Mouse (Mus musculus) G1E (cell line): ENCODE measurements around the gene Rabggtb. TPM values are rescaled to one million over a fixed set of nuclear protein-coding genes. Genes with fewer than 3 reads are reported as not detected.
A peak's percentile ranks its signal among the peaks of the same experiment; 100 is the strongest.

Experiments used
- ATAC-seq: 2 replicates; pipeline ENCODE4 v1.8.0; 2016; ENCODE audit warnings: mild to moderate bottlenecking; ENCODE audit not compliant: insufficient number of reproducible peaks, poor library complexity, low FRiP score, severe bottlenecking; ENCODE audit errors: extremely low read depth
- DNase-seq: peaks from one replicate; pipeline ENCODE4 v3.0.0; 2012; ENCODE audit warnings: low spot score
- H3K27me3 ChIP-seq: 2 replicates; pipeline ENCODE4 v1.6.1; 2012; ENCODE audit warnings: mild to moderate bottlenecking, low read length, inconsistent platforms; ENCODE audit not compliant: insufficient read depth
- H3K36me3 ChIP-seq: replicated peaks from 2 replicates; pipeline ENCODE3; 2012; ENCODE audit warnings: mild to moderate bottlenecking, inconsistent platforms
- H3K4me1 ChIP-seq: 2 replicates; pipeline ENCODE4 v1.6.1; 2012; ENCODE audit warnings: low read depth, low read length, inconsistent platforms, mixed read lengths; ENCODE audit not compliant: insufficient read depth
- H3K4me3 ChIP-seq: 2 replicates; pipeline ENCODE4 v1.5.1; 2012; ENCODE audit warnings: low read depth, mild to moderate bottlenecking, inconsistent platforms, low read length, moderate library complexity, mixed read lengths
- H3K9me3 ChIP-seq: replicated peaks from 2 replicates; pipeline ENCODE4 v1.6.1; 2012; ENCODE audit warnings: inconsistent platforms
- CTCF ChIP-seq: IDR thresholded peaks from 2 replicates; pipeline ENCODE4 v1.5.1; 2012; ENCODE audit warnings: low read depth, low read length, inconsistent platforms, mixed read lengths
- GATA1 ChIP-seq: IDR thresholded peaks from 2 replicates; pipeline ENCODE4 v1.6.1; 2012; ENCODE audit warnings: borderline replicate concordance, low read length, inconsistent platforms, mixed read lengths
- GATA2 ChIP-seq: IDR thresholded peaks from 2 replicates; pipeline ENCODE4 v1.6.1; 2012; ENCODE audit warnings: low read depth, low read length, inconsistent platforms, borderline replicate concordance
- POLR2AphosphoS5 ChIP-seq: IDR thresholded peaks from 2 replicates; pipeline ENCODE4 v1.6.1; 2012; ENCODE audit warnings: low read depth, low read length, inconsistent platforms; ENCODE audit not compliant: insufficient replicate concordance
- TAL1 ChIP-seq: conservative IDR thresholded peaks from 2 replicates; pipeline ENCODE4 v1.6.1; 2012; ENCODE audit warnings: low read depth, low read length, inconsistent platforms, mixed read lengths
- polyA plus RNA-seq: library from polyadenylated mRNA; stranded (reverse); fragments of >175 nt; gene quantifications from 2 replicates; pipeline ENCODE4 v1.2.3, GENCODE M21; 2012
- total RNA-seq, 2 experiments: library from RNA; stranded (forward) in 1 of 2; stranded (reverse) in 1 of 2; fragments of 200-1000 nt in 1 of 2; fragments of >200 nt in 1 of 2; fragmentation: Nextera tagmentation in 1 of 2; gene quantifications; 2 replicates each; pipeline ENCODE4 v1.2.3; 2014 to 2017

Gene Rabggtb
- total and polyA plus RNA-seq, 3 experiments: 30.3 to 242 (median 147) TPM

DNA sequence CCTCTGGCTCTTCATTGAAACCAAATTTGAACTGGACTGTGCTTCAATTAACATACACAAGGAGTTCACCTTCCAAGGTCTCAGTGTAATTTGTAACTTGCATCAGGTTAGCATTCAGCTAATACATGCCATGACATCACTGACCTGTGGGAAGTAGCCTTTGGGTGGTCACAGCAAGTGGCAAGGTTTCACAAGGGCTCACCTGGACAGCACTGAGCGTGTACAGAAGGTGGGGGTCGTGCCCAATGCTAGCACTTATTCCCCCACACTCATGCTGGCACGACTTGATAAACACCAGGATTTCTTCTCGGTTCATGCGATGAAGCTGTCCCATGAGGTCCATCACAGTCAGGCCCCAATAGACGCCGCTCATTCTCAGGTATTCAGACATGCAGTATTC is 2.3 kb downstream of the Rabggtb start:
- peaks cover 57% of the 10 kb centered on the region for H3K4me1 ChIP-seq
- no peaks in the 10 kb centered on the region for H3K9me3 ChIP-seq
- ATAC-seq: no peak
- TF ChIP-seq CTCF (no peak), GATA2 (no peak), TAL1 (no peak), POLR2AphosphoS5 (peak; percentile 62; the same call in 1 of the 2 replicates), GATA1 (no peak)
- H3K4me3 ChIP-seq: peak overlapping the region; percentile 97
- DNase-seq: no peak
- H3K27me3 ChIP-seq: peaks cover 4% of the 10 kb centered on the region; the same call in 1 of the 2 replicates
- peaks cover 56% of the 10 kb centered on the region for H3K36me3 ChIP-seq

DNA sequence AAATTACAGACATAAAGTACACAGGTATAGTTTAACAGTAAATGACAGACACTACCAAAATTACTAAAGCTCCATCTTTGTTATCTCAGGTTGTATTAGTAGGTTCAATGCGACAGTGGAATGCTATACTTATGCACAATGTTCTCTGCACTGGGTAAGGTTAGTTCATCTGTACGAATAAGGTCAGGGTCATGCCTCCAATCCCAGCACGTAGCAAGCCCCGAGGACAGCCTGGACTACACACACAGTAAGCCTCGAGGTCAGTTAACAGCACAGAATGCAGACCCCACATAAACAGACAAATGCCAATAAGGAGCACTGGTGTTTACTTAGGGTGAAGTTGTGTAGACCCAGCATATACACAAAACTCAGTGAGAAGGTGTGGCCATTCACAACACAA is 3.9 kb downstream of the Rabggtb start:
- H3K36me3 ChIP-seq: peaks cover 70% of the 10 kb centered on the region
- DNase-seq: no peak

DNA sequence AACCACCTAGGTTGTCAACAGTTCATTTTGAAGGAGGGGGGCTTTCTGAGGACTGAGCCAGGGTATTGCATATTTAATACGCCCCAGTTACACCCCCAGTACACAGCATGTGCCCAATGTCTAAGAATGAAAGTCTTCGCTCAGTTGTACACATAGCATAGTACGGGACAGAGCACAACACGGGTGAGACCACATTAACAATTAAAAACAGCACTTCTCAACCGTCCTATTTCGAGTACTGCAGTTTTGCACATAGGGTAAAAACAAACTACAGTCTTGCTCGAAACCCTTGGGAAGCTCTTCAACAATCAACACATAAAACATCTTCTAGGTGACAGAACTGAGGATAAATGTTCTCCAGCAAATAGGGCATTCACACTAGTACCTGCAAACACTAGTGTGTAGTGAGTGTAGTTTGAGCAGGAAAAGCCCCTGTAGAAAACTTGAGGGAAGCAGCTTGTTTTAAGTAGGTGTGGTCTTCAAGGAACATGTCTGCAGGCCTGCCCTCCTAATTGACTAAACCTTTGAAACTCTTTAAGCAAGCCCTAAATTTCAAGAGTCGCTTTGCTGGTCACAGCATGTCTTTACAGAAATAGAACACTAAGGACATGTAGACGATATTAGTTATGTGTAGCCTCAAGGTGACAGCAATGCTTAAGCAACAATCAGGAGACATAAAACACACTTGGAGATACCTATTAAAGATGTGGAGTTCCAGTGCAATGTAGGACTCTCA is 6.5 kb downstream of the Rabggtb start, which contains the start of gene Msh4:
Msh4 (minus strand) TSS at position 3 of the 736 bp plus-strand sequence.
- no peak for TF ChIP-seq GATA1
- no peak for TF ChIP-seq CTCF
- no peak; the same call in 1 of the 2 replicates for TF ChIP-seq POLR2AphosphoS5
- TF ChIP-seq GATA2: no peak
- TF ChIP-seq TAL1: no peak
- H3K9me3 ChIP-seq: no peaks in the 10 kb centered on the region
- no peak for DNase-seq
- H3K36me3 ChIP-seq: peaks cover 70% of the 10 kb centered on the region
- peaks cover 4% of the 10 kb centered on the region; the same call in 1 of the 2 replicates for H3K27me3 ChIP-seq
- peak within 1 kb of the TSS; percentile 54; the same call in 1 of the 2 replicates for H3K4me3 ChIP-seq
- no peak for ATAC-seq
- peaks cover 53% of the 10 kb centered on the region for H3K4me1 ChIP-seq

More for the DNA sequence above, 3.9 kb downstream of the Rabggtb start:
- no peak for TF ChIP-seq GATA1
- TF ChIP-seq POLR2AphosphoS5: peak; percentile 61; the same call in 1 of the 2 replicates
- no peak for ATAC-seq
- peaks cover 55% of the 10 kb centered on the region for H3K4me1 ChIP-seq
- H3K27me3 ChIP-seq: peaks cover 4% of the 10 kb centered on the region; the same call in 1 of the 2 replicates
- peak overlapping the region; percentile 97 for H3K4me3 ChIP-seq
- no peaks in the 10 kb centered on the region for H3K9me3 ChIP-seq

DNA sequence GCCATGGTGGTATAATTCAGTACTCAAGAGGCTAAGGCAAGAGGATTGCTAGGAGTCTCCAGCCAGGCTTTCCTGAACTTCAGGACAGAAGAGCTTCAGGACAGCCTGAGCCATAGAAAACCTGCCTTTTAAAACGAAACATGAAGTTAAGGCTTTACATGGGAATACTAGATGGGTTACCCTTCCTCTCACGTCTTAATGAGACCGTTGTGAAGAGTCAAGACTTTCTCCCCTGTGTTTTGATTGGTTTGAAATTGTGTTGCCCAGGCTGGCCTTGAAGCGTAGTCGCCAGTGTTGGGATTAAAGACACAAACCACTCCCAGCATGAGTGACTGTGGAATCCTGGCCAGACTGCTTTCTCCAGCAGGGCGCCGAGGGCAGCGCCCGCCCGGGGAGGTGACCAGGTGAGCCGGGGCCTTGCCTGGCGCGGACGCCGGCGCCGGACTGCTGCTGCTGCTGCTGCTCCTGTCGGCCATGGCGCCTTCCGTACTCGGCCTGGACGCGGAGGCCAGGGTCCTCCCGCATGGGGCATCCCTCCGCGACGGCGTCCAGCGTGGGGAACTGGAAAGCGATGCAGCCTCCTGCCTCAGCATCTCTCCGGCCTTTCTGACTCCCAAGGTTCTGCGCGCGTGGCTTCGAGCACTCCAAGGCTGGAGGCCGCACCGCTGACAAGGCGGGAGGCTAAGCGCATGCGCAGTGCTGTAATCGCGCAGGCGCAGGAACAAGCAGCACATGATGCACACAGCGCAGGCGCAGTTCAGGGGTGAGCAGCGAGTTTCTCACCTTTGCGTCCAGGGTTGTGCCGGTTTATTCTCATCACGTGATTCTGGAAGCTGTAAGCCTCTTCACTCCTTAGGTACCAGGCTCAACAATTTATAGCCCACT is 7.3 kb downstream of the Rabggtb start:
- TF ChIP-seq CTCF: no peak
- no peak for TF ChIP-seq TAL1
- TF ChIP-seq POLR2AphosphoS5: peak; percentile 95
- TF ChIP-seq GATA2: no peak
- H3K9me3 ChIP-seq: no peaks in the 10 kb centered on the region
- H3K4me3 ChIP-seq: peak overlapping the region; percentile 54; the same call in 1 of the 2 replicates
- ATAC-seq (no peak), DNase-seq (peak; percentile 24)
- H3K27me3 ChIP-seq: peaks cover 4% of the 10 kb centered on the region; the same call in 1 of the 2 replicates
- H3K36me3 ChIP-seq: peaks cover 62% of the 10 kb centered on the region
- peaks cover 52% of the 10 kb centered on the region for H3K4me1 ChIP-seq

DNA sequence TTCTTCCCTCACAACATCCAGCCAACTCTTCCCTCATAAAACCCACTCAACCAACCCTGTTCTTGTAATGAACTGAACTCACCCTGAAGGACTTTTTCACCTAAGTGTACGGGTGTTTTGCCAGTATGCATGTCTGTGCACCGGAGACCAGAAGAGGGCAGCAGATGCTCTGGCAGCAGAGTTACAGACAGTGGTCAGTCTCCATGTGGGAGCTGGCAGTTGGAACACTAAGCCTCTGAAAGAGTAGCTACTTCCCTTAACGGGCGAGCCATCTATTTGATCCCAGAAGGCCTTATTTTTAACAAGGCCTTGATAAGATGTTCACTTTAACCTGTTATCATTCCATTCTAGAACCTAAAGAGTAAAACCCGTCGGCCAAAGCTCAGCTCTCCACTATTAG is 8.2 kb downstream of the Rabggtb start:
- Histone ChIP-seq H3K4me3 (no peak overlapping the region), H3K4me1 (peaks cover 51% of the 10 kb centered on the region), H3K27me3 (peaks cover 4% of the 10 kb centered on the region; the same call in 1 of the 2 replicates), H3K36me3 (peaks cover 53% of the 10 kb centered on the region), H3K9me3 (no peaks in the 10 kb centered on the region)
- DNase-seq: no peak
- TF ChIP-seq TAL1 (no peak), CTCF (peak; percentile 25; the same call in 1 of the 2 replicates), POLR2AphosphoS5 (peak; percentile 69; the same call in 1 of the 2 replicates)
- ATAC-seq: peak; percentile 62

DNA sequence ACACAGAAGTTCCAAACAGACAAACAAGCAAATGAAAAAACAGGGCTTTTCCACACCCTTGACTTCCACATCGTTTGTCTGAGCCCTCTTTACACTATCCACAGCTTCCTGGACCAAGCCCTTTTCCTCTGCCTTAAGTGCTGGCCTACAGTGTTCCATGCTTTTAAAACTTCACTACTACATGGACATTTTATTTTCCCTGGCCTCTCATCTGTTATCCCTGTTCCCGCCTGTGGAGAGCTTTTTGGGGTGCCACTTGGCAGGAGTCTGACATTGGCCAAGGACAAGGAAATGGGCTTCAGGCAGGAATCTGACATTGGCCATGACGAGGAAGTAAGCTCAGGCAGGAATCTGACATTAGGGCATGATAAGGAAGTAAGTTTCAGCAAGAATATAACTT is 10.2 kb downstream of the Rabggtb start:
- DNase-seq: no peak
- H3K9me3 ChIP-seq: no peaks in the 10 kb centered on the region
- H3K36me3 ChIP-seq: peaks cover 35% of the 10 kb centered on the region
- peaks cover 4% of the 10 kb centered on the region; the same call in 1 of the 2 replicates for H3K27me3 ChIP-seq
- H3K4me1 ChIP-seq: peaks cover 34% of the 10 kb centered on the region
- TF ChIP-seq TAL1 (no peak), GATA2 (no peak), GATA1 (no peak), POLR2AphosphoS5 (no peak), CTCF (no peak)
- no peak overlapping the region for H3K4me3 ChIP-seq
- ATAC-seq: no peak
